Mouse (Mus musculus) cerebellum, adult 9-10 months (tissue): ENCODE measurements around the gene 2610528A11Rik.

Experiments used
- DNase-seq: peaks from one replicate; pipeline ENCODE4 v3.0.0; 2022

The 2610528A11Rik gene

GRCm38 (mm10) chr14:37083755-37084154 lies 30.1 kb downstream of the 2610528A11Rik start:
- DNase-seq = no peak

GRCm38 (mm10) chr14:37080724-37081123 lies 33.1 kb downstream of the 2610528A11Rik start:
- DNase-seq = no peak

DNA sequence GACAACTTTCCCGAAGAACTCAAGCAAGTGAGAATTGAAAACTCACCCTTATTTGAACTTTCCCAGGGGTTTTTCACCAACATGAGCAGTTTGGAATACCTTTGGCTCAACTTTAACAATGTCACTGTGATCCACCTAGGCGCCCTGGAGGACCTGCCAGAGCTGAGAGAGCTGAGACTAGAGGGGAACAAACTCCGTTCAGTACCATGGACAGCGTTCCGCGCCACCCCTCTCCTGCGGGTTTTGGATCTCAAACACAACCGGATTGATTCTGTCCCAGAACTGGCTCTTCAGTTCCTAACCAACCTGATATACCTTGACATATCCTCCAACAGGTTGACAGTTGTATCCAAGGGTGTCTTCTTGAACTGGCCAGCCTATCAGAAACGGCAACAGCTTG lies 45.3 kb downstream of the 2610528A11Rik start:
- no peak for DNase-seq

DNA sequence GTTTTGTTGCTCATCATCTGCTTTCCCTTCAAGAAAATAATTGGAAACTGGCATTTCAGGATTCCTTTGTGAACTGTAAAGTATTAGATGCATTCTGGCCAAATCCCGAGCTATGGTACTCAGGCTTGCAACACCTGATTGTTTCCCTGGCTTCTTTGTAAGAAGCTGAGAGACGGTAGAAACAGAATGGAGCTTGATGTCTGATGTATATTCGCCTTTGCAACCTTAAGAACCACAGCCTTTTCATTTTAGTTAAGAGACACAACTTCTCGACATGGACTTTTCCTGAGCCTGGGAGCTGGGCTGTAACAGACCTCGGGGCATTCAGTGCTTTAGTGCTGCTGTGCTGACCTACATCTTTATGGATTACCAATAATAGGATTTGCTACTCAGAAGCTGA lies 46.2 kb downstream of the 2610528A11Rik start, which contains the start of gene Lrit2:
Lrit2 (plus strand) TSS at position 301 of the 400 bp plus-strand sequence.
- DNase-seq = no peak

GRCm38 (mm10) chr14:37066636-37067035 lies 47.2 kb downstream of the 2610528A11Rik start:
- DNase-seq = no peak

GRCm38 (mm10) chr14:37064849-37065248 lies 49.0 kb downstream of the 2610528A11Rik start:
- no peak for DNase-seq
